Mouse (Mus musculus) liver, embryonic 11.5 days (tissue): ENCODE results near the gene Fhad1. TPM values are rescaled to one million over a fixed set of nuclear protein-coding genes. Genes with fewer than 3 reads are reported as not detected.

Experiments
- ATAC-seq: fragments of 200-750 bp; cut with Nextera tagmentation; replicated peaks from 2 replicates; pipeline ENCODE4 v1.8.0; 2017; ENCODE audit warnings: moderate number of reproducible peaks, mild to moderate bottlenecking, moderate TSS enrichment, moderate library complexity; ENCODE audit not compliant: low FRiP score
- DNase-seq: peaks from one replicate; pipeline ENCODE4 v3.0.0-alpha.2; 2017; ENCODE audit warnings: low spot score
- H3K27ac ChIP-seq: fragments of 300-500 bp; sonication (generic); 2 replicates; pipeline ENCODE4 v1.5.1; 2014; ENCODE audit warnings: mild to moderate bottlenecking, low read depth, low read length, control low read depth
- H3K27me3 ChIP-seq: fragments of 300-500 bp; sonication (generic); replicated peaks from 2 replicates; pipeline ENCODE4 v1.6.1; 2014; ENCODE audit warnings: low read length, mixed read lengths; ENCODE audit not compliant: control insufficient read depth, insufficient read depth
- H3K36me3 ChIP-seq: fragments of 300-500 bp; sonication (generic); 2 replicates; pipeline ENCODE4 v1.6.1; 2014; ENCODE audit warnings: mild to moderate bottlenecking, low read length, moderate library complexity, mixed read lengths; ENCODE audit not compliant: control insufficient read depth, insufficient read depth
- H3K4me1 ChIP-seq: fragments of 300-500 bp; sonication (generic); replicated peaks from 2 replicates; pipeline ENCODE4 v1.6.1; 2014; ENCODE audit warnings: low read length, mixed read lengths; ENCODE audit not compliant: control insufficient read depth, insufficient read depth
- H3K4me2 ChIP-seq: fragments of 300-500 bp; sonication (generic); 2 replicates; pipeline ENCODE4 v1.6.1; 2014; ENCODE audit warnings: mild to moderate bottlenecking, control low read depth, moderate library complexity
- H3K4me3 ChIP-seq: fragments of 300-500 bp; sonication (generic); 2 replicates; pipeline ENCODE4 v1.5.1; 2014; ENCODE audit warnings: low read depth, low read length, control low read depth
- H3K9ac ChIP-seq: fragments of 300-500 bp; sonication (generic); 2 replicates; pipeline ENCODE4 v1.6.1; 2014; ENCODE audit warnings: low read depth, low read length, control low read depth
- H3K9me3 ChIP-seq: fragments of 300-500 bp; sonication (generic); 2 replicates; pipeline ENCODE4 v1.6.1; 2016; ENCODE audit warnings: low read length, inconsistent platforms, mixed read lengths; ENCODE audit not compliant: control insufficient read depth
- WGBS: fragments of 180-500 bp; shearing (Covaris S2); extraction: QIAGEN DNeasy Blood & Tissue Kit; methylation state at CpG from one replicate; pipeline ENCODE4 v1.1.7; 2014; 5-methylcytosine and 5-hydroxymethylcytosine counted together
- polyA plus RNA-seq: library from polyadenylated mRNA; unstranded; fragments of >200 nt; fragmentation: Nextera tagmentation; extraction: Ambion mirVana; gene quantifications from 2 replicates; pipeline ENCODE4 v1.2.1, GENCODE M21; 2014

The Fhad1 gene
- polyA plus RNA-seq, 1 experiment from 2014 or later: 1.8 TPM

DNA sequence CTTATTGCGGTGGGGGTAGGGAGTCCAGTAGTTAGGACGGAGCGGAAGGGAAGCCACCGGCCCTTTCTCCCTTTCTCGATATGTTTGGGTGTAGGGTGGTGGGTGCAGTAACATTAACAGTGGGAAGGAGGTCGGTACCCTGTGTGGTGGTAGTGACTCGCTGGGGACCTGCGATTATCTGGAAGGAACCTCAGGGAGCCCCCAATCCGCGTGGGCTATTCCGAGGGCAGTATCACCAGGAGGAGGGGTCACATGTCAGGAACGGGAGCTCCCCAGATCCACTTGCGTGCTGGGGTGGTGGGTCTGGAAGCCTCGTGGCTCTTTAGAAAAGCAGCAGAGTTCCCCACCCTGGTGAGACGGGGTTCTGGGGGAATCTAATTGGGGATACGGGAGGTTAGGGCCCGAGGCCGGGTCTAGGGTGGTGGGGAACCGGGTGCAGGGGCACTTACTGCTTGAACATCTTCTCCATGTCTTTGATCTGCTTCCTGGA is 140.7 kb downstream of the Fhad1 start:
- peak overlapping the region; percentile 97 for H3K4me2 ChIP-seq
- ATAC-seq: no peak; the same call in 1 of the 2 replicates

DNA sequence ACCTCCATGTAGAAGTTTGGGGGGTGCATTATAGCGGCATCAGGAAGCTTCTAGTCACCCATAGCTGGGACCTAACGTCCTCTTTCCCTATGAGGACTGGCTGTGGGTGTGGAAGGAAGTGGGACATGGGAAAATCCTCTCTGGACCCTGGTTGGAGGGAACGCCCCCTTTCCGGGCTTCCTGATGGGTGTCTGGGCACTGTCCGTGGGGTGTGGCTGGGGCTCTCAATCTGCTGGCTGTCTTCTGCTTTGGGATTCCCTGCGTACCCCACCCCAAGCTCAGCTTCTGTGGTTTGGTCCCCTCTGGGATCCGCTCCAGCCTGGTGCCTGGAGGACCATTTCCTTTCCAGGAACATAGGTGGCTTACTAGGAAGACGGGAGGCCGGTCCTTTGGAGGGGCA is 141.9 kb downstream of the Fhad1 start:
- DNase-seq: no peak
- peaks cover 2% of the 10 kb centered on the region; the same call in 1 of the 2 replicates for H3K27me3 ChIP-seq
- H3K4me3 ChIP-seq: peak overlapping the region; percentile 88
- no peak overlapping the region for H3K27ac ChIP-seq
- 79% methylated on average over 9 of the region's 9 CpGs for WGBS
- no peak for ATAC-seq
- no peaks in the 10 kb centered on the region for H3K9me3 ChIP-seq
- H3K9ac ChIP-seq: peak overlapping the region; percentile 92; the same call in 1 of the 2 replicates
- H3K36me3 ChIP-seq: no peaks in the 10 kb centered on the region
- peaks cover 35% of the 10 kb centered on the region for H3K4me1 ChIP-seq
- peak overlapping the region; percentile 97 for H3K4me2 ChIP-seq

More for the DNA sequence above, 140.7 kb downstream of the Fhad1 start:
- H3K4me1 ChIP-seq: peaks cover 35% of the 10 kb centered on the region
- H3K9ac ChIP-seq: peak overlapping the region; percentile 92
- no peak for DNase-seq
- under 1% methylated on average over 19 of the region's 19 CpGs for WGBS
- H3K27ac ChIP-seq: peak overlapping the region; percentile 83; the same call in 1 of the 2 replicates
- peak overlapping the region; percentile 88 for H3K4me3 ChIP-seq
- H3K36me3 ChIP-seq: no peaks in the 10 kb centered on the region
- H3K27me3 ChIP-seq: peaks cover 2% of the 10 kb centered on the region; the same call in 1 of the 2 replicates
- H3K9me3 ChIP-seq: no peaks in the 10 kb centered on the region

DNA sequence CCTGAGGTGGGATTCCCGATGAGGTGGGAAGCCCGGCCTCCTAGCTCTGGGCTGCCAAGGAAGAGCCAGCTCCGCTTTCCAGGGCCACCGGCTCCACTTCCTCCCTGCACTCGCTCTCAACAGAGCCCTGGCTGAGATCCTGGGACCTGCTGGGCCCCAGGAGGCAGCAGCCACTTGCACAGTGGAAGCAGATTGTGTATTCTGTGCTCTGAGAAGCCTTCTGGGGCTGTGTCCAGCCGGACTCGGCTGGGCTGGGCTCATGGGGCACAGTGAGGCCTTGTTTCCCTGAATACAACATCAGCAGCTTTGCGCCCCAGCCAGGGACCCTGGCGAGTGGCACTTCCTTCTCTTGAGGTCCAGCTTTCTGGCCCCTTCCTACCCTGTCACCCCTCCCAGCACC is 143.0 kb downstream of the Fhad1 start:
- no peak overlapping the region; the same call in 1 of the 2 replicates for H3K27ac ChIP-seq
- no peak overlapping the region; the same call in 1 of the 2 replicates for H3K4me3 ChIP-seq
- peak overlapping the region; percentile 97 for H3K4me2 ChIP-seq
- H3K9me3 ChIP-seq: no peaks in the 10 kb centered on the region
- no peaks in the 10 kb centered on the region for H3K36me3 ChIP-seq
- 0 out of 2 replicates have a peak, but pooled peaks cover 2% of the 10 kb centered on the region for H3K27me3 ChIP-seq
- DNase-seq (no peak), ATAC-seq (no peak)
- H3K4me1 ChIP-seq: peaks cover 38% of the 10 kb centered on the region
- 76% methylated on average over 9 of the region's 9 CpGs for WGBS
- no peak overlapping the region for H3K9ac ChIP-seq

DNA sequence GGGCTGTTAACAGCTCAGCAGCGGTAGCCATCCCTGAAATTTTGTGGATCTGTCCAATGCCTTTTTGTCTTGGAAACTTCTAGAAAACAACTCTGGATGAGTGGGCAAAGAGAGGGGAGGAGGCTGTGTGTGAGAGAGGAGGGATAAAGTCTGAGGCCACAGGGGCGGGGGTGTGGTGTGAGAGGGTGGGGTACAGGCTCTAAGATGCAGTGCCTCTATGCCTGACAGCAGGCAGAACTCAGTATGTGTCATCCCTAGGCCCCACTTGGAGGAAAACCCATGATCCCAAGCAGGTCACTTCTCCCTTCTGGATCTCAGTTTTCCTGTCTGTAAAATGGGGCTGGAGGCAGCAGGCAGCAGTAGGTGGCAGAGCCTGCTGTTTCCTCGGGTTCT is 143.6 kb downstream of the Fhad1 start:
- ATAC-seq: no peak
- no peaks in the 10 kb centered on the region for H3K36me3 ChIP-seq
- WGBS: 91% methylated on average over 3 of the region's 3 CpGs
- H3K4me3 ChIP-seq: no peak overlapping the region
- H3K4me1 ChIP-seq: peaks cover 40% of the 10 kb centered on the region
- H3K27me3 ChIP-seq: 0 out of 2 replicates have a peak, but pooled peaks cover 2% of the 10 kb centered on the region
- H3K9me3 ChIP-seq: no peaks in the 10 kb centered on the region
- no peak for DNase-seq
- no peak overlapping the region for H3K27ac ChIP-seq
- no peak overlapping the region for H3K9ac ChIP-seq
- peak overlapping the region; percentile 97; the same call in 1 of the 2 replicates for H3K4me2 ChIP-seq

DNA sequence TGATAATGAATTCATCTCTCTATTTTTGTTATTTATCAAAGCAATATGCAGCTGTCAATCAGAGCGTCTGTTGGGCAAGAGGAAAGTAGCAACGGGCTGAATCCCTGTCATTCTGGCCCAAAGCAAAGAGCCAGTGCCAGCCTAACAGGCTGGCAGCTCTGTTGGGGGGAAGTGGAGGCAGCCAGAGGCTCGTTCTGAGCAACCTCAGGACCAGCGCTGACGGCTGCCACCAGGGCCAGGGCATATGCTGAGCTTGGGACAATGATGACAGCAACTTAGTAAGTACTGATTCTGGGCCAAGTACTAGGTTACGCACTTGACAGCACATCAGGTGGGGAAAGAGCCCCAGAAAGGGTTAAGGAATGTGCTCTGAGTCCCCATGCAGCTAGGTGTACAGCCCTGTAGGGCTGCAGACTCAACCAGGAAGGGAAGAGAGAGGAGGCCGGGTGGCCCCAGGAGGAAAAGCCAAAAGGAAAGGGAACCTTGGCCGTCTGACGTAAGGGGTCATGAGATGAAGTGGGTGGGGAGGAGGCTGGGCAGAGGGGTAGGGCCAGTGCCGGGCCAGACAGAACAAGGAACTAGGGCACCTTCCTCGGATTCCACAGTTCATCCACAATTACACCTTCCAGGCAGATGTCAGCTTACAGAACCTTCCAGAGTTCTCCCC is 144.1 kb downstream of the Fhad1 start:
- no peak for DNase-seq
- no peak overlapping the region for H3K9ac ChIP-seq

DNA sequence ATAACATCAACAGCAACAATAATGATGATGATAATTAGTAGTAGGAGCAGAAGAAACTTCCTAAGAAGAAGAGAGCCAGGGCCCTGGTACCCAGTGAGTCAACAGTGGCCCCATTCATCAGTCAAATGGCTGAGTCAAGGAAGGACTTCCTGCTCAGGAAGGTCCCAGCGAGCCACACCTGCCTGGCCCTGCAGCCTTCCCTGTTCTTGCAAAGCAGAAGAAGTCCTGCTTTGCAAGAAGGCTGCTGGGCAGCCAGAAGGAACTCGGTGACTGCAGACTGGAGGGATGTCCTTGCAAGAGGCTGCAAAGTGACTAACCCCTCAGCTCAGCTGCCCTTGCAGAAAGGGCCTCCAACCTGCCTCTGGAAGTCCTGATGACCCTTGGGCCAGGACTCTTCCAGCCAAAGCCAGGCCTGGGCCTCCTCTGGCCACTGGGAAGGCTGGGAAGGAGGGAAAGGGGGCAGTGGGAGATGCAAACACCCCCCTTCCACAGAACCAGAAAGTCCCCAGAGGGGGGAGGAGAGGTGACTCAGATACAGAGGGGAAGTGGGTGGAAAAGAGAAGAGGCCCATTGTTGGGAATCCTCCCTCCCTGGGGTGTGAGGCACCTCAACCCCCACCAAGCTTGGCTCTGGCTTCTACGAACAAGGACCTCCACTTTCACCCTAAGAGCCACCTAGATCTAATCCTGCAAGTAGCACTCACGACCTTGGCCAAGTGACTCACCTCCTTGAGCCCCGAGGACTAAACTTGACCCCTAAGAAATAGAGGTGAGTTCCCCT is 145.3 kb downstream of the Fhad1 start:
- no peaks in the 10 kb centered on the region for H3K27me3 ChIP-seq
- H3K4me2 ChIP-seq: no peak overlapping the region
- no peak overlapping the region for H3K27ac ChIP-seq
- no peak overlapping the region for H3K9ac ChIP-seq
- no peak for ATAC-seq
- H3K36me3 ChIP-seq: peaks cover 3% of the 10 kb centered on the region; the same call in 1 of the 2 replicates
- no peak for DNase-seq
- H3K4me1 ChIP-seq: peaks cover 28% of the 10 kb centered on the region
- no peaks in the 10 kb centered on the region for H3K9me3 ChIP-seq
- WGBS: 62% methylated on average over 5 of the region's 5 CpGs
- no peak overlapping the region for H3K4me3 ChIP-seq

More for the DNA sequence above, 144.1 kb downstream of the Fhad1 start:
- Histone ChIP-seq H3K4me1 (peaks cover 35% of the 10 kb centered on the region), H3K4me2 (no peak overlapping the region), H3K9me3 (no peaks in the 10 kb centered on the region), H3K36me3 (no peaks in the 10 kb centered on the region), H3K4me3 (no peak overlapping the region), H3K27me3 (no peaks in the 10 kb centered on the region), H3K27ac (no peak overlapping the region)
- 75% methylated on average over 11 of the region's 11 CpGs for WGBS
- ATAC-seq: no peak

DNA sequence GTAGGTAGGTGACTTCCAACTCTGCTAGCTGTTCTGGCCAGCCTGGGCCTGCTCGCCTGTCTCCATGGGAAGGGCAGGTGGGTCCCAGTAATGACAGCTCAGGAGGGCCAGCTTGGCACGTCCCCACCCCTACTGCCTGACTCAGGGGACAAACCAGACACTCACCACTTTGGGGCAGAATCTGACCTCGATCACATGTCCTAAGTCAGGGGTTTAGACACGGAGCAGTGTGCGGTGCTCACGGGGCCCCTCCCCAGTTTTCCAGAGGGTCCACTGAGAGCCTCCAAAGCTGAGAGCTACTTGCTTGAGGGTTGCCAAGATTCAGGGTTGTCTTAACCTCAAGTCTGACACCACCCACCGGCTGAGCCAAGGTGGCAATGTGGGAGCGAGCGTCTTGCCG is 146.8 kb downstream of the Fhad1 start:
- WGBS: 90% methylated on average over 10 of the region's 10 CpGs
- H3K27me3 ChIP-seq: no peaks in the 10 kb centered on the region
- no peaks in the 10 kb centered on the region for H3K9me3 ChIP-seq
- H3K9ac ChIP-seq: no peak overlapping the region
- ATAC-seq (no peak), DNase-seq (no peak)
- no peak overlapping the region for H3K4me3 ChIP-seq
- no peak overlapping the region for H3K4me2 ChIP-seq
- peaks cover 14% of the 10 kb centered on the region; the same call in 1 of the 2 replicates for H3K36me3 ChIP-seq
- H3K27ac ChIP-seq: no peak overlapping the region
- peaks cover 21% of the 10 kb centered on the region for H3K4me1 ChIP-seq

DNA sequence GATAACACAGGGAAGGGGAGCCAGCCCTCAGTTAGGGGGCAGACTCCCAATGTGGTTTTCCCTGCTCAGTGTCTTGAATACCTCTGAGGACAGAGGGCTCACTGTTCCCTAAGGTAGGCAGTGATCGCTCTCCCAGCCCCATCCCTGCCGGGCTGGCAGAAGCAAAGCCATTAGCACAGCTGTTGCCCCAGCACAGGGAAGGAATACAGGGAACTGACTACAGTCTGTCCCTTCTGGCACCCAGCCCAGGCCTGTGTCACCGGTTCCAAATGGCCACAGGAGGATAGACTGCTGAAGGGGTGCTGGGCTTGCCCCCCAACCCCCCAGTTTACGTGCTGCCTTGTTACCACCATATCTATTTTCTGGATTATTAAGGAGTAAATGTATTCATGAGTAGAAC is 147.4 kb downstream of the Fhad1 start:
- H3K4me3 ChIP-seq: no peak overlapping the region

More for the DNA sequence above, 147.4 kb downstream of the Fhad1 start:
- 72% methylated on average over 4 of the region's 4 CpGs for WGBS
- H3K4me1 ChIP-seq: peaks cover 15% of the 10 kb centered on the region
- no peaks in the 10 kb centered on the region for H3K9me3 ChIP-seq
- no peak for DNase-seq
- ATAC-seq: no peak
- no peak overlapping the region for H3K9ac ChIP-seq
- H3K4me2 ChIP-seq: no peak overlapping the region
- no peak overlapping the region for H3K27ac ChIP-seq
- H3K36me3 ChIP-seq: peaks cover 14% of the 10 kb centered on the region; the same call in 1 of the 2 replicates
- H3K27me3 ChIP-seq: no peaks in the 10 kb centered on the region
